Mouse (Mus musculus) cerebellum, postnatal 25 days (tissue): ENCODE data around the gene Sorbs1.

Experiments
- DNase-seq, 2 experiments: peaks; one replicate each; pipeline ENCODE4 v3.0.0; 2021; ENCODE audit warnings: mixed read lengths in 2 of 2

The Sorbs1 gene

DNA sequence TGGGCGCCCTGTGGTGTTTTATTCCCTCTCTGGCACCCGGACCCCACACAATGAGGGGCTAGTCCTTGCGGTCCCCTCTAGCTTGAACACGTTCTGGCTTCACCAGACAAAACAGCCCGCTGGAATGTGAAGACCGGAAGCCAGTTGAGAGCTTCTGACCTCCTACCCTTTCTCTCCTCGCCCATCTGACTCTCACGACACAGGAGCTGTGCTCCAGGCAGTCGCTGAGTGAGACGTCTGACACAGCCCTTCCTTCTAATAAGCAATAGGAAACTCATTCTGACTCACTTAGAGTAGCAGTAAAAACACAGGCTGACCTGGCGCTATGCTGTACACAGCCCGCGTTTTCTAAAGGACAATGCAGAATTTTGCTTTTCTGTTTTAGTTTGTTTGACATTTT is 259.8 kb downstream of the Sorbs1 start:
- no peak for DNase-seq

DNA sequence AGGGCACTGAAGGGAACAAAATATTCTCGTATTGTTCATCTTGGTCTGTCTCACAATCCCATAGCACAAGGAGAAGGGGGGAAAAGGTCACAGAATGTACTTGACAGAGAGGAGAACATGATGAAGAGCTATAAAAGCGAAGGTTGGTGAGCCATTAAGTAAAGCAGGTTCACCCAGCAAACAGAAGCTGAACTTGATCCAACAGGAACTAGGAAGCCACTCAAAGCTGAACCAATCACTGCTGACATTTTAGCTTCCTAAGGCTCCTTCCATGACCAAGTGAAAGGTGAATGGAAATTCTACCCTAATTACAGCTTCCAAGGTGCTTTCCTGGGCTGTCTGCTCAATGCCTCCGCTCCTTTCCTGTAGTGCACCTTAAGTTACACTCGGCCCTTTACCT is 262.5 kb downstream of the Sorbs1 start:
- no peak for DNase-seq

DNA sequence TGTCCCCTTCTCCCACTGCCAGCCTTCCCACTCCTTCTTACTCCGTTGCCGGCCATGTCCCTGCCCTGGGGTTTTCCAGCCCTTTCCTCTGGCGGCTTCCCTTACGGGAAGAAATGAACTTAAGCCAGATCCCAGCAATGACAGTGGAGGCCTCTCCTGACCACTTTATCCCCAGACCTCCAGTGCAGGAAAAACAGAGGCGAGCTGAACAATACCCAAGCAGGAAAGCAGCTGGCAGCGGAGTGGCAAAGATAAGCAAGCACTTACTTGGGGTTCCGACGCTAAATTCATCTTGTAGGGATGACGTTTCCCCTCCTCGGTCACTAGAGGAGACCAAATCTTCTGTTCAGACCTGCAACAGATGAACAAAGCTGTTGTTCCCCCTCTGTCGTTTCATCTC is 264.2 kb downstream of the Sorbs1 start:
- DNase-seq = no peak

DNA sequence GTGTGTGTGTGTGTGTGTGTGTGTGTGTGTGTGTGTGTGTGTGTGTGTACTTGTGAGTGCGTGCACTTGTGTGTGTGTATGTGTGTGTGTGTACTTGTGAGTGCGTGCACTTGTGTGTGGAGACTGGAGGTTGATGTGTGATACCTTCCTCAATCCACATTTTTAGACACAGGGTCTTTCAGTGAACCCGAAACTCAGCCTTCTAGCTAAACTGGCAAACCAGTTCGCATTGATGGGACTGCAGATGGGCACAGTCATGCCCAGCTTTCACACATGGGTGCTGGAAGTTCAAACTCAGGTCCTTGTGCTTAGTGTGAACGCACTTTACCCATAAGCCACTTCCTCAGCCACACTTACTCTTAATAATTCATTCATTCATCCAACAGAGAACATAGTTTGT is 265.1 kb downstream of the Sorbs1 start:
- DNase-seq = no peak

DNA sequence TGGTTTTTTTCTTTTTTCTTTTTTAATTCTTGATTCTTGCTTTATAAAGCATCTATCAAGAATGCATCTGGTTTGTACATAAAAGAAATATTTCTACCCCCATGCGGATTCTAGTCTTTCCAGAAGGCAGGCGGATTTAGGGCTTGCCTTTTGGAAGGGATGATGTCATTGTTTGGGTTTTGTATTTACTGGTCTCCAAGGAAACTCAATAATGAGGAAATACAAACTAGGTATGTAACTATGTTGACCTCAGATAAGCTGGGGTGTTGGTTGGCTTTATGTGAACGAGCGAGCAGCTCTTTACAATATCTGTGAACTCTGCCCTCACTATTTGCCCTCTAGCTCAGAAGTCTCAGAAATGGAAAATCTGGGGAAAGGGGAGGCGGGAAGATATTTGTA is 266.3 kb downstream of the Sorbs1 start:
- DNase-seq = no peak

DNA sequence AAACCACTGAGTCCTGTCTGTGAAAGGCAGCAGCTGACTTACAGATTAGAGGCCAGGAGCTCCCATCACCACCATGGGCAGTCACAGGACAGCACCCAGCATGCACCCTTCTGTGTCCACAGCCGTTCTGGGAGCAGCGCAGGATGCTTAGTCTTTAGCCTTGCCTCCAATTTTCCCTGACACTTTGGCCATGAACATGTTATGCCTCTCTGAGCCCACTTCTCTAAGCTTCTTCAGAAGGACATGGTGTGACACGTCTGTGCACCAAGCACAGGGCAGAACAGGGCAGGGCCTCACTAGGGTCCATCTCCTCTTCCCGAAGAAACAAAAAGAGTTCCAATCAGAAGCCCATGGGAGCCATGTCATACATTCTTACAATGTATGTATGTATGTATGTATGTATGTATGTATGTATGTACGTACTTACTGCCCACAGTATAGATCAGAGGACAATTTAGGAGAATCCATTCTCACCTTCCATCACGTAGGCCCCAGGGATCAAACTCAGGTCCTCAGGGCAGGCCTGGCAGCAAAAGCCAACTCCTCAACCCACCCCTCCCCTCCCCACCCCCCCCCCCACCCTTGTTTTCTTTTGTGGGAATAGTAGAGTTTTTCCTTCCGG is 266.8 kb downstream of the Sorbs1 start:
- no peak for DNase-seq
